Mouse (Mus musculus): ENCODE data around the gene Zfp423.

The Zfp423 gene

GRCm38 (mm10) chr8:87959320-87959920 lies at the start of gene Zfp423:
Zfp423 (minus strand) TSS chr8:87959595.
- DNase-seq: no peak

GRCm38 (mm10) chr8:88006811-88007210 lies 47.4 kb upstream of the Zfp423 start:
- DNase-seq: no peak

DNA sequence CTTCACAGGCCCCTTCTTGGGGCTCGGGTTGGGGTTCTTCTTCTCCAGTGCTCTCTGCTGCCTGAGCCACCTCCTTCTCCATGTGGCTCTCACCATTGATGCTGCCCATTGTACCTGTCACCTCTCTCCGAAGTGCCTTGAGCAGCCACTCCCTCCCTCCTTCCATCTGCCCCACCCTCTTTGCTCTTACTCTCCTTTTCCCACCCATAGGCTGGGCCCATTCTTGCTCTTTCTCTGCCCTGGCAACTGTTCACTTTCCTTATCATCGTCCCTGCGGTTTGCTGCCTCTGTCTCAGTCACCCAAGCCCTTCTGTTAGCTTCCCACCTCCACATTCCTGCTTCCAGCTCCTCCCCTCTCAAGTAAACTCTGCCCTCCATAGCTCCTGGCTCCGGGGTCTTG lies 25.4 kb upstream of the Zfp423 start:
- DNase-seq: no peak

DNA sequence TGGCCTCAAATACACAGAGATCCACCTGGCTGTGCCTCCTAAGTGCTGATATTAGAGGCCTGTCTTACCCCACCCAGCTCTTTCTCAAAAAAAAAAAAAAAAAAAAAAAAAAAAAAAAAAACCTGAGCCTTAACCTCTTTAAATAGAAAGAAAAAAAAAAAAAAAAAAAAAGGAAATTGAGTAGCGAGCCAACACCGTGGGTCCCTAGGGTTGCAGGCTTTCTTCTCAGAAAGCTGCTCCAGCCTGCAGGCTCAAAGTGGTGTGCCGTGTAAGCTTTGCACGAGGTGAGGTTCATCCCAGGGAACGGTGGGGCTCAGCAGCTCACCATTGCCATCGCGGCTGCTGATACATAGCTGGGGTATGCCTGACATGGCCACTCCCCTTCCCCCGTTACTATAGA lies 24.6 kb upstream of the Zfp423 start:
- DNase-seq: no peak

DNA sequence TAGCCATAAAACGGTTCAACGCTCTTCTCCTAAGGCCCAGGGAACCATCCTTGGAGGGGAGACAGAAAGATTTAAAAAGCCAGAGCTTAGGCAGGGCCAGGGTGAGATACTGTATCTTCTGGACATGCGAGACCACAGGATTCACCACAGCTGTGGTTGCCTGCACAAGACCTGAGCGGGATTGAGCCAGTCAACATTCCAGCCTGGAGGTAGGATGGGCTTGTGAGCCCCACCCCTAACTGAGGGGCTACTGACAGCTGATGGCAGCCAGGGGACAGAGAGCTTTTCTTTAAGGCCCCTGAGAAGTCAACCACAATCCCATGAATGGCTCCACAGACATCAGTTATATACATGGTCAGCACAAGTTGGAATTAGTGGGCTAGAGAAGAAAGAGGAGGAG lies 23.5 kb upstream of the Zfp423 start:
- no peak for DNase-seq

DNA sequence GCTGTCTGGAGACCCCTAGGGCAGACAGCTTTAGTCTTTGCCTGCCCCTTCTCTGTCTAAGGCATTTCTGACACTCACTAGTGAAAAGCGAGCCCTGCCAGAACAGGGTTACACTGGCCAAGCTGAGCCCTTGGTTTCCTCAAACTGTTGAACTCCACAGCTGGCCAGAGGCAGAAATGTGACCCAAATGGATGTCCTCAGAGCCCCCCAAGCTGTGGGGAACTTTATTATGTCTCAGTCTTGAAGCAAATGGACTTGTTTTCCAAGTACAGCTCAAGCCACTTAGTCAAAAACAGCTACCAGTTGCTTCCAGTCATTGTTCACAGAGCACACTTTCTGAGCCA lies 16.0 kb upstream of the Zfp423 start:
- DNase-seq: no peak

DNA sequence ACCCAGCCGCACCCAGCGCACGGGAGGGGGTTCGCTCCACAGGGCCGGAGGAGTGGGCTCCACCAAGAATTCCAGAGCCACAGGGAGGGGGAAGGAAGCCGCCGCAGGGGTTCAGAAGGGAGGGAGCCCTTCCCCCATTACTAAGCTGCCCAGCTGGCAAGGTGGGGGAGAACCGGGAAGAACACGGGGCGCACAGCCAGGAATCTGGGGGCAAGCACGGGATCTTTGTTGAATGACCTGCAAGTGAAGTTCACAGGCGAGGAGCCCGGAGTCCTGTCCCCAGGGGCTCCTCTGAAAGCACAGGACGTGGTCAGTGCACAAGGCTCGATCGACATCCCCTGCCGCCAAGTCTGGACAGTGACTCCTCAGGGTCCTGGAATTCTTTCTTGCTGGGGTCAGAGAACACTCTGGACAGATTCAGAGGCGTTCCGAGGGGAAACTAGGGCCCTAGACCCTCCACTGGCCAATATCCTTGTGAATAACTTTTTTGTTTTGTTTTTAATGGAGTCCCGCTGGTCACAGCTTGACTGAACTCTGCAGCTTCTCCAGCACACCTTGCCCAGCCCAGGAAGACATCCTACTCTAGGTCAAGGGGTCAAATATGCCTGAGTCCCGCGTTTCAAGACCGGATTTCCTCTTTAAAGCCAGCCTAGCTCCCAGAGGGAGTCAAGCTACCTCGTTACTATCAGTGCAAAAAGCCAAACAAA lies 15.5 kb upstream of the Zfp423 start:
- no peak for DNase-seq

- no peak for DNase-seq
Measured at GRCm38 (mm10) chr8:87974122-87974758, 14.8 kb upstream of the Zfp423 start.

GRCm38 (mm10) chr8:87967866-87968620 lies 8.6 kb upstream of the Zfp423 start:
- no peak for DNase-seq

DNA sequence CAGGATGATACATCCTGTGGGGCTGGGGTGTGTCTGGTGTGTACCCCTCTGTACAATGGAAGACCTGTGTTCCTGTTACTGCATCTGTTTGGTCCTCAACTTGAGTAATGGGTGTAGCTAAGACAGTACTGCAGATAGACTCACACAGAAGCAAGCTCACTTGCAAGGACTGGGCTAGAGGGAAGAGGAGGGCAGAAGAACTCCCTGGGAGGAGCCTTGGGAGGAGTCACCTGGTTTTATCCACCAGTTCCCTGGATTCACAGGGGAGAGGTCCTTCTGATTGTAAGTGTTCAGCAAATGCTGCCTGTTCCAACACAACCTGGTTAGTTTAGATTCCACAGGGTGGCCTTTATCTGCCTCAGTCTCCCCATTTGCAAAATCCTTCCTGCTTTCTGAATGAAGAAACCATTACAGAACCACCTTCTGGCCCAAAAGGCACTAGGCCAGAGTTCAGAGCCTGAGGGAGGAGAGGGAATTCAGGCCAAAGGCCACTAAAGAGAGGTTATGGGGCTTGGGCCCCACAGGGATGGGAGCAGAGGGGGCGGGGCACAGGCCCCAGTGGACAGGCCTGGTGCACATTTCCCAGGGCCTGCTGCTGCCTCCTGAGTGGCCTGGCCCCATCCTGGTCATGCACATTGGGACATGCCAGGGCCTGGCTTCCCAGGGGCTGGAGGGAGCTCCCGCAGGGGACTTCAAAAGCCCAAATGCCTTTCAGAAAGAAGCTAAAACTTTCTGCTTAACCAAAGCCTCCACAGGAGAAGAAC lies 7.8 kb upstream of the Zfp423 start:
- no peak for DNase-seq

- DNase-seq: no peak
Measured at GRCm38 (mm10) chr8:87962514-87963225, 3.3 kb upstream of the Zfp423 start.

GRCm38 (mm10) chr8:87961680-87962513 lies 2.5 kb upstream of the Zfp423 start:
- peak; percentile 86 for DNase-seq

GRCm38 (mm10) chr8:87961108-87961507 lies 1.7 kb upstream of the Zfp423 start:
- peak; percentile 47 for DNase-seq

DNA sequence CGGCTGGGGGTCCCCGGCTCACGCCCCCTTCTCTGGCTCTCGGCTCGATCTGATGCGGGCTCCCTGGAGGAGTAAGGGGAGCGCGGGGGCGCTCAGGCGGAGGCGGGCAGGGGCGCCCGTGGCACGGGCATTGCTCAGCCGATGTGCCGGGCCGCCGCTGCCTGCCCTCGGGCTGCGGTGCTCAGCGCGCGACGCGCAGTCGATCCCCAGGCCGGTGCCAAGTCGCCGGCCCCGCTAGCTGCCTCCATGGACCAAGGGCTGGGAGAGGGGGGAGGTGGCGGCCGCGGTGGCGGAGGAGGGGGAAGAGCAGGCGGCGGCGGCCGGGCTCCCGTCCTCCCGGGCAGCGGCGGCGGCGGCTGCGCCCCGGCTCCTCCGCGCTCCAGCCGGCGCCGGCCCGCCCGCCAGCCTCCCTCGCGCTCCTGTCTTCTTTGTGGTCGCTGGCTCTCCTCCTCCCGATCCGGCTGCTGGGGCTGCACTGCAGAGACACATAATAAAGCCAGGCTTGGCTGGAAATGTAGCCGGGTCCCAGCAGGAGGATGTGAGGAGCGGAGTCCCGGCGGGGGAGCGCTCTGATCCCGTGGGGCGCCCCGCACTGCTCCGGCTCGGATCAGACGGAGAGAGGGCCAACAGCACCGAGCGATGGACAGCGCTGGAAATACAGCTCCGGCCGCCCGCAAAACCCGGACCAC lies 810 bp upstream of the Zfp423 start:
- DNase-seq: peak; percentile 82

DNA sequence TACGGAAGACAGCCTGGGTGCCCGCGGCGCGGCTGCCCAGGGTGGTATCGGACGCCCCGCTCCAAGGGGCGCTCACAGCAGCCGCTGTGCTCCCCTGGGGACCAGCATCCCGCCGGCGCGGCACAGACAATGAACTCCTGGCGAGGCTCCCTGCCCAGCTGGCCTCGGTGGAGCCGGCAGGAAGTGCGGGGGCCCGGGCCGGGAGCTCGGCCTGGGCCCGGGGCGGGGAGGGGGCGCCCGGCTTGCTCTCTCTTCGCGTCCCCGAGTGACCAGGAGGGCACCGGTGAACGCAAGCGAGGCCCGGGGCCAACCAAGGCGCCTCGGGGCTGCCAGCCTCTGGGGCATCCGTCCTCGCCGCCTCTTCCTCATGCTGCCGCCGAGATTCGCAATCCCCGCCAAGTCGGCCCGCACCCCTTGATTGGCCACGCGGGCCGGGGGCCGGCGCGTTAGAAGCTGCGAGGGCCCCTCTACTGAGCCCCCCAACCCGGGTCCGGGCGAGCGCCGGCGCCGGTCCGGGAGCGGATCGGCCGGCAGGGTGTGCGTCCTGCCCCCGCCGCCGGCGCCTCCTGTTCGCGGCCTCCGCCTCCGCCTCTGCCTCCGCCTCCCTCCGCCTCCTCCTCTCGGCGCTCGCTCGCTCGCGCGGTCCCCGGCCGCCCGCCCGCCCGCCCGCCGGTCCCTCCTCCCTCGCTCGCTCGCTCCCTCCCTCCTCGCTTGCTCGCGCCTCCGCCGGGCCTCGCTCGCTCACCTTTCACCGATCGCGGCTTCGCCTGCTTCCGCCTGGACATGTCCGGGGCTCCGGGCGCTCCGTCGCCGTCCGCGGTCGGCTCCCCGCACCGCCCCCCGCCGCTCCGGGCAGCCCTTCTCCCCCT lies 710 bp downstream of the Zfp423 start:
- peak; percentile 77 for DNase-seq

- DNase-seq: peak; percentile 38
Measured at GRCm38 (mm10) chr8:87957871-87958450, 1.4 kb downstream of the Zfp423 start.

DNA sequence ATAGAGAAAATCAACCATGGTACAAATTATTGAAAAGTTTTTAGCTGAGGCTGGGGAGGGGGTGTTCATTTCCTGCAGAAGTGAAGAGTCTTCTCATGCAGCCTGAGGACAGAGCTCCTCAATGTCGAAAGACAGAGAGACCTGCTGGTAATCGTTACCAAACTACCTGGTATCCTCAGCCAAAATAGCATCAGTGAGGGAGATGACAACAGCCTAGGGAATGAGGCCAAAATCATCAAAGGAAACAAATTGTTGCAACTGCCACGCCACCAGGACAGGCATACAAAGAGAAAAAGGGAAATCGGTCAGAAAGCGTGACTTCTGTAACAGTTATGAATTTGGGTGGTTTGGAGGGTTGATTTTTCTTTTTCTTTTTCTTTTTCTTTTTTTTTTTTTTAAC lies 3.4 kb downstream of the Zfp423 start:
- DNase-seq: no peak

GRCm38 (mm10) chr8:87953473-87953872 lies 5.9 kb downstream of the Zfp423 start:
- no peak for DNase-seq

DNA sequence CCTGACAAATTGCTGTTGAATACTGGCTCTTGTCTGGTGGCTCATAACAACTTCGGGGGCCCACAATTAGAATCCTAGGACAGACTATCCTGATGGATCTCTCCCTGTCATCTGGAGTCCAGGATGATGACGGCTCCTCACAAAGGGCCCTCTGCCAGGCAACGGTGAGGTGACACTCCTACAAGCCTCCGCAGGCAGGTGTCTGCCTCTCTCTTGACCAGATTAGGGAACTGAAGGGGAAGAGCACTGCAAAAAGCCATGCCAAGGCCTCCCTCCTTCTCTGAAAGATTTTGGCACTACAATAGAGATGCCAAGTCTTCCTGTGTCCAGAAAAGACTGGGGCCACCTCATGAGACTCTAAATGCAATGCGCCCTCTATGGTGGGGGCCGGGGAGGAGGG lies 7.1 kb downstream of the Zfp423 start:
- no peak for DNase-seq

Data from cerebellum, adult 8-10 months (tissue).